Mouse (Mus musculus): ENCODE results near the gene Gfra4. TPM values are rescaled to one million over a fixed set of nuclear protein-coding genes. Genes with fewer than 3 reads are reported as not detected.

The Gfra4 gene
- 0.24 TPM for polyA plus RNA-seq (2014; fragmentation: Illumina TruSeq; extraction: RNeasy Lipid Tissue Mini Kit (QIAGEN cat#74804); ENCODE audit: low read depth, low replicate concordance)

GRCm38 (mm10) chr2:131042988-131043387 is at the start of gene Gfra4:
TSS of gene Gfra4 (minus strand) at chr2:131043088.

GRCm38 (mm10) chr2:131086667-131087390 is 43.9 kb upstream of the Gfra4 start, which contains the start of gene Siglec1:
TSS of gene Siglec1 (minus strand) at chr2:131086765.

GRCm38 (mm10) chr2:131063404-131063864 is 20.5 kb upstream of the Gfra4 start, which contains the start of gene Adam33:
TSS of gene Adam33 (minus strand) at chr2:131063814.

Other genes starting within 250 kb of the Gfra4 start
- 76.6 TPM for gene 4930402H24Rik, start 136.7 kb downstream of the Gfra4 start, polyA plus RNA-seq (2014; fragmentation: Illumina TruSeq; extraction: RNeasy Lipid Tissue Mini Kit (QIAGEN cat#74804); ENCODE audit: low read depth, low replicate concordance)
- gene Atrn, start 136.6 kb downstream of the Gfra4 start, polyA plus RNA-seq (2014; fragmentation: Illumina TruSeq; extraction: RNeasy Lipid Tissue Mini Kit (QIAGEN cat#74804); ENCODE audit: low read depth, low replicate concordance) = 30.2 TPM
- not detected for gene Adam33, start 20.7 kb upstream of the Gfra4 start, polyA plus RNA-seq (2014; fragmentation: Illumina TruSeq; extraction: RNeasy Lipid Tissue Mini Kit (QIAGEN cat#74804); ENCODE audit: low read depth, low replicate concordance)
- gene Siglec1, start 43.7 kb upstream of the Gfra4 start, polyA plus RNA-seq (2014; fragmentation: Illumina TruSeq; extraction: RNeasy Lipid Tissue Mini Kit (QIAGEN cat#74804); ENCODE audit: low read depth, low replicate concordance) = not detected
- gene Hspa12b, start 84.2 kb upstream of the Gfra4 start, polyA plus RNA-seq (2014; fragmentation: Illumina TruSeq; extraction: RNeasy Lipid Tissue Mini Kit (QIAGEN cat#74804); ENCODE audit: low read depth, low replicate concordance) = 0.69 TPM
- gene Gm11037, start 90.4 kb upstream of the Gfra4 start, polyA plus RNA-seq (2014; fragmentation: Illumina TruSeq; extraction: RNeasy Lipid Tissue Mini Kit (QIAGEN cat#74804); ENCODE audit: low read depth, low replicate concordance) = not detected
- gene 1700037H04Rik, start 117.0 kb upstream of the Gfra4 start, polyA plus RNA-seq (2014; fragmentation: Illumina TruSeq; extraction: RNeasy Lipid Tissue Mini Kit (QIAGEN cat#74804); ENCODE audit: low read depth, low replicate concordance) = 0.57 TPM
- gene Cenpb, start 137.0 kb upstream of the Gfra4 start, polyA plus RNA-seq (2014; fragmentation: Illumina TruSeq; extraction: RNeasy Lipid Tissue Mini Kit (QIAGEN cat#74804); ENCODE audit: low read depth, low replicate concordance) = 11.4 TPM
- gene Cdc25b, start 143.9 kb upstream of the Gfra4 start, polyA plus RNA-seq (2014; fragmentation: Illumina TruSeq; extraction: RNeasy Lipid Tissue Mini Kit (QIAGEN cat#74804); ENCODE audit: low read depth, low replicate concordance) = 2.1 TPM
- 1.4 TPM for gene Spef1, start 144.2 kb upstream of the Gfra4 start, polyA plus RNA-seq (2014; fragmentation: Illumina TruSeq; extraction: RNeasy Lipid Tissue Mini Kit (QIAGEN cat#74804); ENCODE audit: low read depth, low replicate concordance)
- 6.0 TPM for gene Ap5s1, start 164.0 kb upstream of the Gfra4 start, polyA plus RNA-seq (2014; fragmentation: Illumina TruSeq; extraction: RNeasy Lipid Tissue Mini Kit (QIAGEN cat#74804); ENCODE audit: low read depth, low replicate concordance)
- 10.3 TPM for gene Mavs, start 191.0 kb upstream of the Gfra4 start, polyA plus RNA-seq (2014; fragmentation: Illumina TruSeq; extraction: RNeasy Lipid Tissue Mini Kit (QIAGEN cat#74804); ENCODE audit: low read depth, low replicate concordance)
- gene Pank2, start 219.4 kb upstream of the Gfra4 start, polyA plus RNA-seq (2014; fragmentation: Illumina TruSeq; extraction: RNeasy Lipid Tissue Mini Kit (QIAGEN cat#74804); ENCODE audit: low read depth, low replicate concordance) = 30.8 TPM